Mouse (Mus musculus) monocyte, adult 59 days (primary cell): ENCODE data around the gene Spocd1. TPM values are rescaled to one million over a fixed set of nuclear protein-coding genes. Genes with fewer than 3 reads are reported as not detected.

Experiments used
- total RNA-seq, 2 experiments: library from RNA; stranded (reverse); gene quantifications; one replicate each; pipeline ENCODE4 v1.2.4; 2023

Gene Spocd1
- total RNA-seq = under 1 TPM; 0.55 to 0.88 TPM

DNA sequence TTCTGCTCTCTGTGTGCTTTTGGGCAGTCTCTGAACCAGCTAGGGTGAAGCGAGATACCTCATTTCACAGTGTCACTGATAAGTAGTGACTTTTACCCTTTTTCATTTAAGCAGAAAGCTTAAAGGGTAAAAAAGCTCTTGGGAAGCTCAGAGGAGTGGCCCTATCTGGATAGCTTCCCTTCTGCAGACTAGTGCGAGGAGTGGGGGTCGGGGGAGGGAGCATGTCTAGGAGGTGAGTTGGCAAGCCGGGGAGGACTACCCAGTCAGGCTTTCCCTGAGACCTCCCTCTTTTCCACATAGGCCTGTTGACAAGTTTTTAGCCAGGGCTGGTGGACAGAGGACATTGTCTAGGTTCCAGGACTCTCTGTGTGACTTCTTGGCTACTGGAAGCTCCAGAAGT, at the start of gene Spocd1:
TSS of gene Spocd1 (plus strand) at position 301 of the 400 bp plus-strand sequence.

GRCm38 (mm10) chr4:129984421-129985061, 55.5 kb downstream of the Spocd1 start, which contains the start of gene Adgrb2:
Adgrb2 (plus strand) TSS chr4:129984870.

Other genes starting within 250 kb of the Spocd1 start
- gene Tmem39b, start 232.4 kb upstream of the Spocd1 start, total RNA-seq = 10 to 100 TPM; 11.5 to 18.2 TPM
- 10 to 100 TPM; 94.5 to 97.5 TPM for gene Khdrbs1, start 186.9 kb upstream of the Spocd1 start, total RNA-seq
- gene Ptp4a2, start 118.0 kb upstream of the Spocd1 start, total RNA-seq = 100 to 1,000 TPM; 332 to 393 TPM
- gene Adgrb2, start 55.6 kb downstream of the Spocd1 start, total RNA-seq = under 1 TPM in 1 of 2 experiments, not detected in 1; 0.15 TPM
- under 1 TPM in 1 of 2 experiments, not detected in 1; 0.46 TPM for gene Col16a1, start 118.6 kb downstream of the Spocd1 start, total RNA-seq
- gene Pef1, start 173.3 kb downstream of the Spocd1 start, total RNA-seq = 10 to 100 TPM; 27.8 to 28.3 TPM
- not detected for gene Hcrtr1, start 210.1 kb downstream of the Spocd1 start, total RNA-seq
- gene Tinagl1, start 245.9 kb downstream of the Spocd1 start, total RNA-seq = not detected